Mouse (Mus musculus): ENCODE results near the gene Zfp91.

GRCm38 (mm10) chr19:12797071-12797470 lies 1.1 kb upstream of the Zfp91 start:
- 0 out of 2 replicates have a peak, but pooled peaks have one; percentile 7 for TF ChIP-seq CTCF (conservative IDR thresholded peaks at IDR 0.05; ENCODE audit: insufficient read depth, insufficient read length, low read depth, low read length)
- no peak for TF ChIP-seq POLR2A (IDR thresholded peaks at IDR 0.05; ENCODE audit: low read depth, low read length)

Measured in kidney, adult 2 months (tissue).